ENCODE assay signal across 26 mouse cellular contexts in the genomic region with DNA sequence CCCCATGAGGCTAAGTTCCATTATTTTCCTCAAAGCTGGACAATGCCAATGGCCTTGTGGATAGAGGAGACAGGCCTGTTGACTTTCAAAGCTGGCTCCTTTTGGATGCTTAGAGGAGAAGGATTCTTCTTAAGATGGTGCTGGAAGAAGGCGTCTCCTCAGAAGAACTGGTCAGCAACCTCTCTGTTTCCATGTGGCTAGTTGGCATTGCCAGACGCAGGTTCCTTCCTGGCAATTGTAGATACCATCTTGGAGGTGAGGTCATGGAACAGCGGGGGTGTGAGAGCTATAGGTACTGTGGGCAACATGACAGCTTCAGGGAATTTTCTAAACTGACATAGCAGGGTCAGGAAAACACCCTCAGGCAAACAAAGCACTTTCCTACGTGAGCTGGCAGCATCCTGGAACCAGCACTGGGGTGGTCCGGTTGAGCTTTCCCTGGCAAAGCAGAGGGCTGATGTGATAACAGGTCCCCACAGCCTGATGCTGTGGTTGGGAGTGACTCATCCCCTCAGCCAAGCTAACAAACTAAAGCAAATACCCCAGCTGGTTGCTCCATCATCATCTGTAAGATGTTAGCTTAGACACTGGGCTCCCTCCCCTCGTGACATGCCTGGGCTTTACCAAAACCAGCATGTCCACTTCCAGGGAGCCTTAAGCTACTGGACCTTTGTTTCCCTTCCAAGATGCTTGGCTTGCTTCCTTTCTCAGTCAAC.
DNase-seq lines count a peak whose midpoint lies in the region; TF ChIP-seq lines count a peak whose summit lies in the region.
"Had no signal": no experiment of that assay in that cellular context is flagged by ENCODE, and none has a peak within 500 bp of the region (broad histone marks: within the 10 kb centered on the region; RNA-seq: fewer than 3 reads in every experiment).

No protein-coding gene starts in this region.

- no peak for TF ChIP-seq POLR2A in myocyte (IDR thresholded peaks at IDR 0.05; ENCODE audit: insufficient read length, low read depth)

- no peaks in the 10 kb centered on the region; the same call in 1 of the 2 replicates for H3K9me3 ChIP-seq in midbrain, embryonic 10.5 days (replicated peaks)
- no peaks in the 10 kb centered on the region for H3K9me3 ChIP-seq in embryonic facial prominence, embryonic 10.5 days
- H3K9me3 ChIP-seq: forebrain, embryonic 15.5 days; kidney, embryonic 15.5 days; liver, embryonic 12.5 days had no signal

- peaks cover 6% of the 10 kb centered on the region; the same call in 1 of the 2 replicates for H3K4me1 ChIP-seq in midbrain, embryonic 10.5 days
- H3K4me1 ChIP-seq in embryonic facial prominence, embryonic 10.5 days = no peaks in the 10 kb centered on the region
- H3K4me1 ChIP-seq: forebrain, embryonic 15.5 days; hindbrain, embryonic 10.5 days; kidney, embryonic 15.5 days; liver, embryonic 12.5 days had no signal

- H3K27me3 ChIP-seq in myocyte (ENCODE audit: control insufficient read depth, insufficient read depth, insufficient read length) = no peaks in the 10 kb centered on the region
- no peaks in the 10 kb centered on the region for H3K27me3 ChIP-seq in midbrain, embryonic 10.5 days (ENCODE audit: low read depth, poor library complexity, severe bottlenecking)
- no peaks in the 10 kb centered on the region for H3K27me3 ChIP-seq in embryonic facial prominence, embryonic 10.5 days (replicated peaks; ENCODE audit: low read depth, poor library complexity, severe bottlenecking)
- H3K27me3 ChIP-seq: CH12.LX; forebrain, embryonic 15.5 days; kidney, embryonic 15.5 days; liver, embryonic 12.5 days had no signal

- no peak overlapping the region for H3ac ChIP-seq in myocyte (ENCODE audit: control insufficient read depth, insufficient read length)

- H3K4me2 ChIP-seq in myocyte (ENCODE audit: low read depth) = peak overlapping the region; percentile 43
- H3K4me2 ChIP-seq: forebrain, embryonic 15.5 days; kidney, embryonic 15.5 days; liver, embryonic 12.5 days had no signal

- H3K27ac ChIP-seq in midbrain, embryonic 10.5 days (replicated peaks) = no peak overlapping the region
- no peak overlapping the region for H3K27ac ChIP-seq in embryonic facial prominence, embryonic 10.5 days (replicated peaks)
- H3K27ac ChIP-seq: forebrain, embryonic 15.5 days; hindbrain, embryonic 10.5 days; kidney, embryonic 15.5 days; liver, embryonic 12.5 days had no signal

- 85% methylated on average over 6 of the region's 6 CpGs for WGBS in midbrain, embryonic 10.5 days
- 80% methylated on average over 6 of the region's 6 CpGs for WGBS in embryonic facial prominence, embryonic 10.5 days

- intact Hi-C loops in gastrocnemius, postnatal 14 days (cut with DNase I; ENCODE audit: low total_unique reads) = no loop called here

- peak; percentile 16 for DNase-seq in gastrocnemius, postnatal 14 days
- DNase-seq in gastrocnemius, postnatal 25 days = no peak
- DNase-seq in 3134 (ENCODE audit: extremely low read depth, insufficient read length, low spot score) (peak; percentile 42), MN1 (ENCODE audit: low spot score) (peak; percentile 61)
- no peak for DNase-seq in midbrain, embryonic 10.5 days (ENCODE audit: low spot score)
- no peak for DNase-seq in left cerebral cortex, adult 11 months (ENCODE audit: low spot score)
- no peak for DNase-seq in embryonic facial prominence, embryonic 10.5 days (ENCODE audit: low spot score)
- DNase-seq: B cell, adult 2 months; cerebellum, adult 2 months; cerebellum, postnatal 14 days; heart, postnatal 14 days; kidney, adult 18-20 months; kidney, postnatal 36 days; left cerebral cortex, postnatal 4 days; liver, postnatal 0 days; lung, postnatal 36 days; midbrain, embryonic 14.5 days; right cerebral cortex, postnatal 25 days; spleen, adult 18-20 months; thymus, postnatal 4 days had no signal

- H3K4me3 ChIP-seq in myocyte = no peak overlapping the region
- no peak overlapping the region for H3K4me3 ChIP-seq in midbrain, embryonic 10.5 days
- no peak overlapping the region for H3K4me3 ChIP-seq in embryonic facial prominence, embryonic 10.5 days
- H3K4me3 ChIP-seq: forebrain, embryonic 15.5 days; hindbrain, embryonic 10.5 days; kidney, embryonic 15.5 days; liver, embryonic 12.5 days had no signal

- no peaks in the 10 kb centered on the region for H3K79me2 ChIP-seq in myocyte (ENCODE audit: control insufficient read depth, insufficient read depth)

- H3K36me3 ChIP-seq in myocyte (ENCODE audit: control insufficient read depth, insufficient read depth) = no peaks in the 10 kb centered on the region
- H3K36me3 ChIP-seq in midbrain, embryonic 10.5 days = no peaks in the 10 kb centered on the region
- no peaks in the 10 kb centered on the region for H3K36me3 ChIP-seq in embryonic facial prominence, embryonic 10.5 days (replicated peaks)
- H3K36me3 ChIP-seq: forebrain, embryonic 15.5 days; hindbrain, embryonic 10.5 days; kidney, embryonic 15.5 days; liver, embryonic 12.5 days had no signal

TF ChIP-seq in myocyte, 11 proteins besides CTCF, POLR2A, EP300 and RAD21:
- TF ChIP-seq SRF (IDR thresholded peaks at IDR 0.05; ENCODE audit: control insufficient read depth, insufficient read length, low read depth) (peak; percentile 27), E2F4 (IDR thresholded peaks at IDR 0.05; ENCODE audit: insufficient read depth) (no peak), TCF12 (IDR thresholded peaks at IDR 0.05; ENCODE audit: insufficient read depth, poor library complexity, severe bottlenecking) (no peak), POLR2AphosphoS2 (IDR thresholded peaks at IDR 0.05; ENCODE audit: insufficient read length, low read depth) (no peak), MYOD1 (IDR thresholded peaks at IDR 0.05; ENCODE audit: control insufficient read depth in 1 of 3, insufficient read length in 2 of 3, low read depth in 2 of 3) (peak in 1 of 3 experiments; percentile 19), MAX (IDR thresholded peaks at IDR 0.05; ENCODE audit: low read depth) (no peak), USF1 (IDR thresholded peaks at IDR 0.05; ENCODE audit: low read depth) (no peak), MYOG (IDR thresholded peaks at IDR 0.05; ENCODE audit: control insufficient read depth in 1 of 3, insufficient read depth in 1 of 3, insufficient read length in 2 of 3, low read depth in 2 of 3) (no peak), TCF3 (IDR thresholded peaks at IDR 0.05; ENCODE audit: insufficient read length, low read depth) (no peak), CEBPB (IDR thresholded peaks at IDR 0.05; ENCODE audit: insufficient read depth, poor library complexity, severe bottlenecking) (peak; percentile 51; the same call in 1 of the 2 replicates), REST (IDR thresholded peaks at IDR 0.05; ENCODE audit: insufficient read depth, insufficient read length) (no peak)
TF ChIP-seq in myocyte: peak in this region for 3.

Comparison
In these comparisons a context has a peak if more than half of its experiments do, and no peak if none do; other contexts are left out.
1. DNase-seq: peak in gastrocnemius, postnatal 14 days (single experiment), 3134 (single experiment) and MN1 (single experiment); none in gastrocnemius, postnatal 25 days (single experiment), midbrain, embryonic 10.5 days (single experiment), left cerebral cortex, adult 11 months (single experiment) and embryonic facial prominence, embryonic 10.5 days (single experiment).